Mouse (Mus musculus): ENCODE results near the gene Eif2ak4. TPM values are rescaled to one million over a fixed set of nuclear protein-coding genes. Genes with fewer than 3 reads are reported as not detected.

Gene Eif2ak4
- total RNA-seq, 2 experiments from 2014 or later, result 12.7 to 16.3 TPM

Other genes starting within 250 kb of the Eif2ak4 start
- not detected in 2 replicates for gene Fsip1, start 131.7 kb upstream of the Eif2ak4 start, total RNA-seq (2014; fragmentation: Nextera tagmentation)
- gene Fsip1, start 131.7 kb upstream of the Eif2ak4 start, total RNA-seq (2017), result not detected in 2 replicates
- not detected in 2 replicates for gene Gpr176, start 15.2 kb upstream of the Eif2ak4 start, total RNA-seq (2014; fragmentation: Nextera tagmentation)
- not detected in 2 replicates for gene Gpr176, start 15.2 kb upstream of the Eif2ak4 start, total RNA-seq (2017)
- 221 and 248 TPM in 2 replicates for gene Srp14, start 91.1 kb downstream of the Eif2ak4 start, total RNA-seq (2014; fragmentation: Nextera tagmentation)
- 186 and 206 TPM in 2 replicates for gene Srp14, start 91.1 kb downstream of the Eif2ak4 start, total RNA-seq (2017)
- 0.52 and 6.0 TPM in 2 replicates for gene Bmf, start 161.1 kb downstream of the Eif2ak4 start, total RNA-seq (2014; fragmentation: Nextera tagmentation)
- gene Bmf, start 161.1 kb downstream of the Eif2ak4 start, total RNA-seq (2017), result 0.21 and 0.60 TPM in 2 replicates
- 30.5 and 39.4 TPM in 2 replicates for gene Bub1b, start 209.6 kb downstream of the Eif2ak4 start, total RNA-seq (2014; fragmentation: Nextera tagmentation)
- gene Bub1b, start 209.6 kb downstream of the Eif2ak4 start, total RNA-seq (2017), result 101 and 117 TPM in 2 replicates